Mouse (Mus musculus): Measurements from ENCODE around the gene Npepps.

Gene Npepps

DNA sequence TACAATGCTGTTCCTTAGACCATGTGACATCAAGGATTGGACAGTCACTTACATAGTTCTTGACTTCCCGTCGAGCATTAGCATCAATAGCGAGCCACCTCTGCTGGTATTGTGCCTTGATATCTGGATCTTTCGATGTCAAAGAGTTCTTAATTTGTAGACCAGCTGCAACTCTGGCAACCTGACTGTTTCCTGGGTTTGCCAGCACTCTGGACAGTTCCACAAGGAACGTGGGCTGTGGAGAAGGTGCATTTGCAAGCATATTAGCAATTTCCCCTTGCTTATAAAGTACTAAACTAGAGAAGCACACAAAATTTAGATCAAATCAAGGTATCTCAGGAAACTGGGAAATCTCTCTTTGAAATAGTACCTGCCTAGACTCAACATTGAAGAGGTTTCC, 95.6 kb downstream of the Npepps start:
- DNase-seq = no peak

DNA sequence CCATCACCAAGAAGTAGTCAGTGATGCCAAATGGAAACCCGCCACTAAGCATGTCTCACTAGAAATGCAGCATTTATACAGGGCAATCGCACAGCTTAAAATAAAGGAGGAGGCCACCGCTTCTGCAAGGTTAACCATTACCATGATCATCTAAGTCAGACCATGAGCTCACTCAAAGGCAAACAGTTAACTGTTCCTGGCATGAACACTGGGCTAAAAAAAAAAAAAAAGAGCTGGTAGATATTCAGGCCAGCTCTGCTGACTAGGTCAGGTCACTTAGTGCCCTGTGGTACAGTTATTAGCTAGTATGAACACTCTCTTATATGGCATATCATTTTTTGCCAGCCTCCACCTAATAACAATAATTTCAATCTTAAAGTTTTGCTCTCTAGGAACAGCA, 98.0 kb downstream of the Npepps start:
- DNase-seq = no peak

DNA sequence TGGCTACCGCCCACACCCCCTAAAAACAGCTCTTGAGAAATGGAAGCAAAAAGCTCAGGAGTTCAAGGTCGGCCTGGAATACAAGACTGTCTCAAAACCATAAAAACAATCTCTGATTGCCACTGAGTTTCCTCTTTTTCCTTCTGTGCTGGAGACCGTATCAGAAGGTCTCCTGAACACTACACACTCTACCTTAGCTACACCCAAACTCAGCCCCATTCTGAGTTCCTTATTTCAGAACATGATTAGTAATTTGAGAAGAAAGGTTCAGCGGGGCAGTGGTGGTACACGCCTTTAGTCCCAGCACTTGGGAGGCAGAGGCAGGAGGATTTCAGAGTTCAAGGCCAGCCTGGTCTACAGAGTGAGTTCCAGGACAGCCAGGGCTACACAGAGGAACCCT, 99.4 kb downstream of the Npepps start:
- no peak for DNase-seq

DNA sequence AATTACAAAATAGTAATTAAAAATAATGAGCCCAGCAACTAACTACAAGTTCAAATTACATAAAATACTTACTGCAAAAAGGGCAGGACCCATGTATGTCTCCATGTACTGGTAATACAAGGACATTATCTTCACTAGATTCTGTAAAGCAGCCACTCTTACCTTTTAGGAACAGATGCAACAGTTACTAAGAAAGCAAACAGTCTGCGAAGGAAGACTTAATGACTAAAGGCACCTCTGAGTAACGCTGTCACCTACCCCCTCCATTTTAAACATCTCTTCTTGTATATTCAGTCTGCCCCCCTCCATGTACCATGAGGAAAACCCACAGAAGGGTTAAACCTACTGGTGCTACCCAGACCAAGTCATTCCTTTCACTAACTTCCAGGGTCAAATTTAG, 102.2 kb downstream of the Npepps start:
- no peak for DNase-seq

DNA sequence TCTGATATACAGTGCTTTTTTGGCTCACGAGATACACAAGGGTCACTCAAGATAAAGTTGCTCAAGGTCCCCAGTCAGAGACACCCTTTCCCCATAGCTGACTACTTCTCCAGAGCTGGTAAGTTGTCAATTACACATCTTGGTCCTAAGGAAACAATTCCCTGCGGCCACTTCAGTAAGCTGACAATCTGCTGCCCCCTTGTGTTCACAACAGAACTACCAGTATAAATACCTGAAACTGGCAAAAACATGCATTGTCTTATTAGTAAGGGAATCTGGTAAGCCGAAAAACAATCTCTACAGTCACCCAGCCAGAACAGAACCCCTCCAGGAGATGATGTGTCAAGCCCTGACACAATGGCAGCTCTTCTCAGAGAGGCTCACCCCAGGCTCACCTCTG, 103.6 kb downstream of the Npepps start:
- no peak for DNase-seq

DNA sequence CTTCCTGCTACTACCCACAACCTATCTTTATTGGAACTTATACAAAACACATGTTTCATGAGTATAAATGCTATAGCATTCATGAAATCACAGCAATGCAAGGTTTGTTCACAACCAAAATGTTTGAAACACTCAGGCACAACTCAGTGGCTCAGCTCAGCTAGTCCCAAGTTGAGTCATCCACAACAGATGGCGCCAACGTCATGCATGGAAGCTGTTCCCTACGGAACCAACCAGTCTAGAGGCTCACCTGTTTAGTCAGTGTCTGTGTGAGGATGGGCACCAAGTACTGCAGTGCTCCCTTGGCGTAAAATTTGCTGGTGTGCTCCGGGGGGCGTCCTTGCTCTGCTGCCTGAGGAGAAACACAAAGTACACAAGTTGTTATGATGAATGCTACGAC, 104.9 kb downstream of the Npepps start:
- peak; percentile 73 for DNase-seq

DNA sequence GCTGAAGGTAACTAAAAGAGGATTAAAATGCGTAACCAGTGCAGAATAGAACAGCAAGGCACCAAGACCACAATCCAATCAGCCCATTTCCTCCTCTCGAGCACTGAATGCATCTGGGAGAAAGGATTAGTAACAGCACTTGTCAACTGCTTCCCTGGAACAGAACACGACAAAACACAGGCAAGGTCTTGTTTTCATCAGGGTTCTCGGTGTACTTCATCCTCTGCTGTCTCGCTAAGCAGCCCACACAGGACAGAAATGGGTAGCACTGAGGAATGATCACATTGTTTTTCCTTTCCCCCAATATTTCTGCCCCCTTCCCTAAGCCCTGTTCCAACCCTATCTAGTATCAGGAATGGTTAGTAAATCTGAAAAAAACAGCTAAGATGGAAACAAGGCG, 120.1 kb downstream of the Npepps start:
- DNase-seq = no peak

DNA sequence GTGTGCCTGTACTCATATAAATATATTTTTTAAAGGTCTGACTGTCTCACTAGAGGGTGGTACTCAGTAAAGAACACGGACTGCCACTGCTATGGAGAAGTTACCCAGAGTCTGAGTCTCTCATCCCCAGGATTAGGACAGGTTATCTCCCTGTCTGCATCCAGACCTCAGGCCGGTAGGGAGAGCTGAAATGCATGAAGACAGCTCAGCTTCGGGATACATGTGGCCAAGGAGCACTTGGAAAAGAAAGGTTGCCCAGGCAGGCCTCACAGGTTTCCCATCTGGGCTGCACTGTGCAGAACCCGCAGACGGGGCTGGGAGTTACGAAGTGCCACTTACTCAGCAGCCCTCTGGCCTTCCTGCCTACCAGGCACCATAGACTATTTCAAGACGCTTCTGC, 123.4 kb downstream of the Npepps start:
- DNase-seq = no peak

Data from right cerebral cortex, postnatal 25 days (tissue).